Mouse (Mus musculus) erythroblast, embryonic 14.5 days (primary cell): ENCODE measurements around the gene Bcar3. TPM values are rescaled to one million over a fixed set of nuclear protein-coding genes. Genes with fewer than 3 reads are reported as not detected.

ENCODE experiments used
- H3K27me3 ChIP-seq: 2 replicates; pipeline ENCODE4 v1.6.1; 2012; ENCODE audit warnings: inconsistent platforms; ENCODE audit not compliant: control insufficient read depth
- H3K36me3 ChIP-seq: 2 replicates; pipeline ENCODE4 v1.6.1; 2012; ENCODE audit warnings: mild to moderate bottlenecking, inconsistent platforms; ENCODE audit not compliant: control insufficient read depth
- H3K4me1 ChIP-seq: 2 replicates; pipeline ENCODE4 v1.6.1; 2012; ENCODE audit warnings: inconsistent platforms; ENCODE audit not compliant: control insufficient read depth
- H3K4me3 ChIP-seq: replicated peaks from 2 replicates; pipeline ENCODE3; 2012; ENCODE audit warnings: moderate library complexity, mild to moderate bottlenecking, inconsistent platforms
- H3K9me3 ChIP-seq: 2 replicates; pipeline ENCODE4 v1.6.1; 2012; ENCODE audit warnings: low read length, inconsistent platforms, mixed read lengths; ENCODE audit not compliant: control insufficient read depth
- GATA1 ChIP-seq: IDR thresholded peaks from 2 replicates; pipeline ENCODE4 v1.6.1; 2012; ENCODE audit warnings: low read length, inconsistent platforms, mixed read lengths
- TAL1 ChIP-seq: IDR thresholded peaks from 3 replicates; pipeline ENCODE4 v1.6.1; 2012; ENCODE audit warnings: low read length, inconsistent platforms, mixed read lengths
- polyA plus RNA-seq: library from polyadenylated mRNA; stranded (reverse); fragments of >175 nt; gene quantifications from 2 replicates; pipeline ENCODE4 v1.2.3, GENCODE M21; 2012

Bcar3 gene
- polyA plus RNA-seq, 1 experiment: not detected

DNA sequence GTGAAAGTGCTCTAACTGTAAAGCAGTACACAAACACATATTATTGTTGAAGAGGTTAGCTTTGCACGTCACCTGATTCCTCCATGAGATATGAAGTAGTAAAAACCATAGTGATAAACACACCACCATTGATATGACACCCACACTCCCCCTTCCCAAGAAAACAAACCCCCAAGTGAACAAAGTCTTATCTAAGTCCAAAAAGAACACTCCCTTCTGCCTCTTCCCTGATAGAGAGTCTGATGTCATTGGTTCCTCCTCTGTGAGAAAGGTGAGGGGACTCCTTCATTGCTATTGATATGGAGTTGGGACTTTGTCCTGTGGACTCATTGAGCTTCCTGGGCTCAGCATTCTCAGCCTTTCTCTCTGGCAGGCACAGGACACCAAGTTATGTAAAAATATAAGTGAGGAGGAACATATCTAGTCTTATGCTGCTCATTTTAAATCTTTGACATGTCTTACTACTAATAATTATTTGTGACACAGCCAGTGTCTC is 52.1 kb downstream of the Bcar3 start:
- H3K4me3 ChIP-seq: no peak overlapping the region
- no peaks in the 10 kb centered on the region for H3K27me3 ChIP-seq
- peaks cover 2% of the 10 kb centered on the region; the same call in 1 of the 2 replicates for H3K4me1 ChIP-seq
- TF ChIP-seq GATA1 (no peak), TAL1 (no peak)
- H3K9me3 ChIP-seq: no peaks in the 10 kb centered on the region
- no peaks in the 10 kb centered on the region for H3K36me3 ChIP-seq

DNA sequence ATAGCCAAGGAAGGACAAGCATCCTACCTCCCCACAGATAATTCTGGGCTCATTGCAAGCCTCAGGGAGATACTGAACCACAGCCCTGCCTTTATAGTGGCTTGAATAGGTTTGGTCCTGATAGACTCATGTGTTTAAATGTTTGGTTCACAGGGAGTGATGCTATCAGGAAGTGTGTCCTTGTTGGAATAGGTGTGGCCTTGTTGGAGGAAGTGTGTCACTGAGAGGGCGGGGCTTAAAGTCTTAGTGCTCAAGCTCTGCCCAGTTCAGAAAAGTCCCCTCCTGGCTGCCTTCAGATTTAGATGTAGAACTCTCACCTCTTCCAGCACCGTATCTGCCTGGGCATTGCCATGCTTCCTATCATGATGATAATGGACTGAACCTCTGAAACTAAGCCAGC is 52.7 kb downstream of the Bcar3 start:
- no peaks in the 10 kb centered on the region for H3K27me3 ChIP-seq
- H3K9me3 ChIP-seq: no peaks in the 10 kb centered on the region
- TF ChIP-seq GATA1 (no peak), TAL1 (no peak)

DNA sequence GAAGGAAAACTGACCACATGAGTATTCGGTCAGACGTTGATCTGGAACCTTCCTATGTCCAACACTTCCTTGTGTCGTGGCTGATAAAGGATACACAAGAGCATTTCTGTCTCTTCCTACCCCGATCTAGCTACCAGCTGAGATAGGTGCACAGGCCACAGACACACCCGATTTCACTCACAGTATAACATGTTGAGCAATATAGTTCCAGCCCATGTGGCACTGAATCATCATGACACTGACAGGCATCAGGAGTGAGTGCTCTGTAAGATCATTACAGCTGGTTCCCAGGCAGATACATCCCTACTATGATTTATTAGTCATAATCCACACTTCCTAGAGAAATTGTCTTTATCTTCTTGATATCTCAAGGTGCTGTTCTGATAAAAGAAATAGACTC is 54.7 kb downstream of the Bcar3 start:
- no peaks in the 10 kb centered on the region for H3K36me3 ChIP-seq
- TF ChIP-seq TAL1 (no peak), GATA1 (no peak)
- H3K4me1 ChIP-seq: peaks cover 2% of the 10 kb centered on the region; the same call in 1 of the 2 replicates
- H3K4me3 ChIP-seq: no peak overlapping the region
- H3K9me3 ChIP-seq: no peaks in the 10 kb centered on the region
- no peaks in the 10 kb centered on the region for H3K27me3 ChIP-seq

More for the DNA sequence above, 52.7 kb downstream of the Bcar3 start:
- Histone ChIP-seq H3K4me3 (no peak overlapping the region), H3K36me3 (no peaks in the 10 kb centered on the region), H3K4me1 (peaks cover 2% of the 10 kb centered on the region; the same call in 1 of the 2 replicates)

GRCm38 (mm10) chr3:122352801-122353200 is 58.9 kb downstream of the Bcar3 start:
- TF ChIP-seq GATA1: no peak
- TF ChIP-seq TAL1: no peak

DNA sequence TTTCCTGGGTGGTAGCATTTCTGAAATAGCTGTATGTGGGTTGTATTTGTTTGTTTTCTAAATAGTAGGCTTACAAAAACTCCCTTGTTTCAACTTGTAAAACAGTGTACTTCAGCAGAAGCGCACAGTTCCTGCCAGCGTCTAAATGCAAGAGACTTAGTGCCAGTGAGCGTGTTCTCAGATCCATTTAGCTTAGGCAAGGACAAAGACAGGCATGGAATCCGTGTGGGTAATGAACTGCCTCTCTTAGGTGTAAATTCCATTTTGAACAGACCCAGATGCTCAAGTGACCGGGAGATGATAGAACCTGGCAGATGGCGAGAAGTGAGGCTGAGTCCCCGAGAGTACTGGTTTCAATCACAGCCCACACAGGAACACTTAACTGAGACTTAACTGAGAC is 65.5 kb downstream of the Bcar3 start:
- Histone ChIP-seq H3K4me1 (no peaks in the 10 kb centered on the region), H3K9me3 (no peaks in the 10 kb centered on the region), H3K36me3 (no peaks in the 10 kb centered on the region), H3K4me3 (no peak overlapping the region), H3K27me3 (no peaks in the 10 kb centered on the region)
- TF ChIP-seq TAL1 (no peak; the same call in 2 of the 3 replicates), GATA1 (no peak)

More at GRCm38 (mm10) chr3:122352801-122353200, 58.9 kb downstream of the Bcar3 start:
- Histone ChIP-seq H3K9me3 (no peaks in the 10 kb centered on the region), H3K36me3 (no peaks in the 10 kb centered on the region), H3K4me1 (no peaks in the 10 kb centered on the region), H3K27me3 (no peaks in the 10 kb centered on the region), H3K4me3 (no peak overlapping the region)

DNA sequence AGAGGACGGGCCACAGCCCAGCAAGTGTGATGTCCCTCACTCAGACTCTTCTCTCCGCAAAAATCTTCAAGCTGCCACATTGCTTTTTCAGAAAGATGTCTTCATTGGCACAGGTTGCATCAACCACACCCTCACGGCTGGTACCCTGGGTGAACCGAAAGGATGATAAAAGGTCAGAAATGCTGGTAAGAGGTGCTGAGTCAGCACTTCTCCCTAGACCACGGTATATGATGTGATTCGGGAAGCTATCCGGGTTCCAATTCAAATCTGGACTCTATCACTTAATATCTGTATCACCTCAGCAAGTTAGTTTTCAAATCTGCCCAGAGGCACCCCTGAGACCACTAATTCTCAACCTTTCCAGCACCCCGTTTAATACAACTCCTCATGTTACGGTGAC is 66.0 kb downstream of the Bcar3 start:
- TF ChIP-seq TAL1: no peak
- TF ChIP-seq GATA1: no peak
- Histone ChIP-seq H3K4me1 (no peaks in the 10 kb centered on the region), H3K9me3 (no peaks in the 10 kb centered on the region), H3K36me3 (no peaks in the 10 kb centered on the region), H3K4me3 (no peak overlapping the region), H3K27me3 (no peaks in the 10 kb centered on the region)

DNA sequence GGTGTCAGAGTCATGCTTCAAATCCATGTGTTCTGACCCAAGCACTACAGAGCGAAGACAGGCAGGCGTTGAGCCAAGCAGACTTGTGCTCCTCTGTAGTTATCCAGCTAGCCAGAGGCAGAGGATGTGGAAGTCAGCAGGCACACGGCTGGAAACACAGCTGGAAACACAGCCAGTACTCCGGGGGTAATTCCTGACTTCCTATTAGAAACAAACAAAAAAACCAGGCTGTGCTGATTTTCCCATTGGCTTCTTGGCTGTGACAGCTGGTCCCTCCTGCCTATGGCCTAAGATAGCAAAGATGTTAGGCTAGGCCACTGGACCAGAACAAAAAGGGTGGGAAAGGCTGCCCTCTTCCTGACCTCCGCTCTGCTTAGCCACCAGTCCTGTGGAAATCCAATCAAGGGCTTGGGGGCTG is 66.8 kb downstream of the Bcar3 start:
- TF ChIP-seq GATA1 (no peak), TAL1 (no peak)
- no peaks in the 10 kb centered on the region for H3K4me1 ChIP-seq
- H3K9me3 ChIP-seq: no peaks in the 10 kb centered on the region
- no peak overlapping the region for H3K4me3 ChIP-seq
- H3K36me3 ChIP-seq: no peaks in the 10 kb centered on the region
- H3K27me3 ChIP-seq: no peaks in the 10 kb centered on the region

DNA sequence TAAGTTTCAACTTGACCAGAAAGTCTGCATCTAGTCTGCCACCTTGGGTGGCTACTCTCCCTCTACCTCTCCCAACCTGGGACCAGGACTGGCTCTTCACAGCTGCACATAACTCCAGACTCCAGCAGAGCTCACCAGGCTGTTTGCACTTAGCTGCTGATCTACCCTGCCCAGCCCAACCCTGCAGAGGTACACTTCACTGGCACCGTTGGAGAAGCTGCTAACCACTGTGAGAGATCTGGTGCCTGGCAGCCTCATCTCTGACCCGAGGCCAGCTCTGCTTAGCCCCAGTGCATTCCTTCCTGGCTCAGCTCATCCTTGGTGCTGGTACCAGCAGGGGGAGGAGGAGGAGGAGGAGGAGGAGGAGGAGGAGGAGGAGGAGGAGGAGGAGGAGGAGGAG is 68.8 kb downstream of the Bcar3 start:
- H3K4me1 ChIP-seq: no peaks in the 10 kb centered on the region

GRCm38 (mm10) chr3:122364565-122364964 is 70.6 kb downstream of the Bcar3 start:
- Histone ChIP-seq H3K9me3 (no peaks in the 10 kb centered on the region), H3K4me1 (no peaks in the 10 kb centered on the region), H3K36me3 (no peaks in the 10 kb centered on the region), H3K27me3 (no peaks in the 10 kb centered on the region), H3K4me3 (no peak overlapping the region)
- no peak for TF ChIP-seq GATA1
- TF ChIP-seq TAL1: no peak

More for the DNA sequence above, 68.8 kb downstream of the Bcar3 start:
- no peaks in the 10 kb centered on the region for H3K9me3 ChIP-seq
- no peak overlapping the region for H3K4me3 ChIP-seq
- H3K36me3 ChIP-seq: no peaks in the 10 kb centered on the region
- TF ChIP-seq TAL1 (no peak), GATA1 (no peak)
- no peaks in the 10 kb centered on the region for H3K27me3 ChIP-seq

DNA sequence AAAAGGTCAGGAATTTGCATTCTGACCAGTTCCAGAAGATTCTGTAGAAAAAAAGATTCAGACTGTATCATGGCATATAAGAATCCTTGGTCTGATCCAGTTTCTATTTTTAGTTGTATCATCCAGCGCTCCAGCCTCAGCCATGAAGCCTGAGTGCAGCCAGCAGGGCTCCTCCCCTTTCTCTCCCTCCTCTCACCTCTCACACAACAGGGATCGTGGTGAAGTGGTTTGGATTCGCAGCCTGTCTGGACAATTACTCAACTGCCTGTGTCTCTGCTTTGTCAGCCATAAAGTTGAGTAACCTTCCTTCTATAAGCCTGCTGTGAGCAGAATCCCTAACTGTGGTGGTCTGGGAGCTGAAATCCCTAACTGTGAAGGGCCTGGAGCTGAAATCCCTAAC is 71.4 kb downstream of the Bcar3 start:
- no peaks in the 10 kb centered on the region for H3K27me3 ChIP-seq

More for the DNA sequence above, 71.4 kb downstream of the Bcar3 start:
- Histone ChIP-seq H3K4me1 (no peaks in the 10 kb centered on the region), H3K4me3 (no peak overlapping the region), H3K36me3 (no peaks in the 10 kb centered on the region), H3K9me3 (no peaks in the 10 kb centered on the region)
- TF ChIP-seq GATA1 (no peak), TAL1 (no peak)
